8 mouse cellular contexts compared by ENCODE assay signal in genomic region chr2:71673087-71673920, GRCm38 (mm10).
DNase-seq lines count a peak whose midpoint lies in the region; ATAC-seq and TF ChIP-seq lines count a peak whose summit lies in the region.

No protein-coding gene starts in this region.

- no peak overlapping the region for H3K4me3 ChIP-seq in embryonic facial prominence, embryonic 13.5 days
- no peak overlapping the region for H3K4me3 ChIP-seq in limb, embryonic 14.5 days (replicated peaks; ENCODE audit: low read length)

- H3K4me1 ChIP-seq in embryonic facial prominence, embryonic 13.5 days: peaks cover 19% of the 10 kb centered on the region
- peaks cover 15% of the 10 kb centered on the region for H3K4me1 ChIP-seq in limb, embryonic 14.5 days (ENCODE audit: control insufficient read depth, insufficient read depth, low read length)

- 49% methylated on average over 18 of the region's 18 CpGs for WGBS in embryonic facial prominence, embryonic 13.5 days
- WGBS in limb, embryonic 14.5 days: 67% methylated on average over 18 of the region's 18 CpGs

- no peak overlapping the region for H3K9ac ChIP-seq in embryonic facial prominence, embryonic 13.5 days
- no peak overlapping the region for H3K9ac ChIP-seq in limb, embryonic 14.5 days (ENCODE audit: low read depth, low read length, severe bottlenecking)

- no peak overlapping the region for H3K4me2 ChIP-seq in embryonic facial prominence, embryonic 13.5 days
- no peak overlapping the region for H3K4me2 ChIP-seq in limb, embryonic 14.5 days (replicated peaks; ENCODE audit: low read depth, low read length, severe bottlenecking)

- no peak for TF ChIP-seq POLR2A in limb, embryonic 14.5 days (IDR thresholded peaks at IDR 0.05; ENCODE audit: borderline replicate concordance, extremely low read depth, insufficient read depth, insufficient read length)

- H3K27ac ChIP-seq in embryonic facial prominence, embryonic 13.5 days: no peak overlapping the region
- H3K27ac ChIP-seq in limb, embryonic 14.5 days (replicated peaks; ENCODE audit: low read depth, low read length): peak overlapping the region; percentile 56

- no peaks in the 10 kb centered on the region for H3K36me3 ChIP-seq in embryonic facial prominence, embryonic 13.5 days
- no peaks in the 10 kb centered on the region for H3K36me3 ChIP-seq in limb, embryonic 14.5 days (ENCODE audit: control insufficient read depth, insufficient read depth, low read length)

- H3K27me3 ChIP-seq in embryonic facial prominence, embryonic 13.5 days: no peaks in the 10 kb centered on the region
- H3K27me3 ChIP-seq in limb, embryonic 14.5 days (ENCODE audit: control insufficient read depth, insufficient read depth, low read length): no peaks in the 10 kb centered on the region

- peak; percentile 78 for DNase-seq in adrenal gland, adult 2 months
- DNase-seq in heart, postnatal 25 days (ENCODE audit: low spot score): peak; percentile 81
- DNase-seq in limb, embryonic 14.5 days (ENCODE audit: low spot score): no peak
- peak; percentile 47 for DNase-seq in skeletal muscle tissue, adult 2 months (ENCODE audit: low read depth, low spot score)
- no peak for DNase-seq in cerebellum, postnatal 10 days
- DNase-seq in thymus, adult 18-20 months: no peak
- no peak for DNase-seq in cerebellum, postnatal 36 days

- intact Hi-C loops in heart, postnatal 25 days (cut with DNase I): loop anchor here (5.0 kb wide), 2 partner anchors 39 to 139 kb away; no protein-coding TSS in a partner anchor

- peak; percentile 50; the same call in 1 of the 2 replicates for ATAC-seq in embryonic facial prominence, embryonic 13.5 days (ENCODE audit: insufficient number of reproducible peaks, insufficient read depth, low FRiP score, low TSS enrichment, low read depth)
- peak; percentile 57 for ATAC-seq in limb, embryonic 14.5 days (ENCODE audit: low FRiP score, low read depth)

- H3K9me3 ChIP-seq in embryonic facial prominence, embryonic 13.5 days: no peaks in the 10 kb centered on the region
- no peaks in the 10 kb centered on the region for H3K9me3 ChIP-seq in limb, embryonic 14.5 days (ENCODE audit: control insufficient read depth, low read length)

Comparison
In these comparisons a context has a peak if more than half of its experiments do, and no peak if none do; other contexts are left out.
1. DNase-seq: peak in adrenal gland, adult 2 months (single experiment), heart, postnatal 25 days (single experiment) and skeletal muscle tissue, adult 2 months (single experiment); none in limb, embryonic 14.5 days (single experiment), cerebellum, postnatal 10 days (0 of 2), thymus, adult 18-20 months (0 of 2) and cerebellum, postnatal 36 days (0 of 2).